Mouse (Mus musculus) c-Kit-positive CD71-positive TER-119-negative erythroid progenitor cells, embryonic 14.5 days (primary cell): ENCODE results near the gene Frrs1.
A peak's percentile ranks its signal among the peaks of the same experiment; 100 is the strongest.
"Not testable (repeated sequence)": the region's sequence is repeated elsewhere in the genome, so short reads cannot be mapped to it uniquely, and the experiment has no call there.

Experiments used
- DNase-seq: peaks from one replicate; pipeline ENCODE4 v3.0.0-alpha.2; 2013; ENCODE audit warnings: low read depth

Frrs1 gene

DNA sequence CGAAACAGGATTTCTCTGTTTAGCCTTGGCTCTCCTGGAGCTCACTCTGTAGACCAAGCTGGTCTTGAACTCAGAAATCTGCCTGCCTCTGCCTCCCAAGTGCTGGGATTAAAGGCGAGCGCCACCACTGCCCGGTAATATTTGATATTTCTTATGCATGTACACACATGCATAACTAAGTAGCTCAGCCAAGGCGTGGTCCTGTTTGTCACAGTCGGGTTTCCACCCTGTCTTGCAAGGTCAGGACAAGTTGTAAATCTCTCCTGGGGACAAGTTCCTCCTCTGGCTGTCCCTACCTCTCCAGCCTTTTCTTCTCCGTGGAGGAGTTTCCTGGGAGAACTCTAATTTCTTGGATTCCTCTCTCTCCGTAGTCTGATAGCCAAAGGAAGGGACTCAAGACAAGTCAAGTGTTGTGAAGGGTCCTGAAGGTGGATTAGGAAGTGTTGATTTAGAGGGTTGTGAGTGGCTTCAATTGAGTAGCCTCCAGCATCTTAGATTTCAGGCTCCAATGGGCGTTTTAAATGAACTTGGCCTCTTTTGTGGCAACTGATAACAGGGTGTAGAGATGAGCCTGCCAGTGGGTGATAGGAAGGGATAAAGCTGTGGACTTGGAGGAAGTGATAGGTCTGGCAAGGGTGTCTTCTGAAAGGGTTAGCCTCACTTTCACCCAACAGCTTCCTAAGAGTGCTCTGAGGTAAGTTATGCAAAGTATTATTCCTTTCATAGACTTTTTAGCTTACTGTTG is at the start of gene Frrs1:
TSS of gene Frrs1 (plus strand) at position 524 of the 745 bp plus-strand sequence.
- DNase-seq: peak; percentile 81

DNA sequence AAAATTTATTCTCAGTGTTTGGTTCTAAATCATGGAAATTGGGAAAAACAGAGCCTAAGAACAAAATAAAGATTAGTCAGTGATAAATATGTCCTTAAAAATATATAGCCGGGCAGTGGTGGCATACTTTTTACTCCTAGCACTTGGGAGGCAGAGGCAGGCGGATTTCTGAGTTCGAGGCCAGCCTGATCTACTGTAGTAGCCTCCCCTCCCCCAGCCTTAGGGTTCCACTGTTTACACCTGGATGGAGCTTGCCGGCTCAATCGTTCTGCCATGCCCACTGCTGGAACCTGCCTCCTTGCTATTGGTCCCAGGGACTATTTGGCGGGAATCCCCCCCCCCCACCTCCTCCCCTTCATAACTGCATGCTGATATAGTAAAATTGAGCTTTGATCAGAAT is 48.9 kb upstream of the Frrs1 start:
- not testable (repeated sequence) for DNase-seq

DNA sequence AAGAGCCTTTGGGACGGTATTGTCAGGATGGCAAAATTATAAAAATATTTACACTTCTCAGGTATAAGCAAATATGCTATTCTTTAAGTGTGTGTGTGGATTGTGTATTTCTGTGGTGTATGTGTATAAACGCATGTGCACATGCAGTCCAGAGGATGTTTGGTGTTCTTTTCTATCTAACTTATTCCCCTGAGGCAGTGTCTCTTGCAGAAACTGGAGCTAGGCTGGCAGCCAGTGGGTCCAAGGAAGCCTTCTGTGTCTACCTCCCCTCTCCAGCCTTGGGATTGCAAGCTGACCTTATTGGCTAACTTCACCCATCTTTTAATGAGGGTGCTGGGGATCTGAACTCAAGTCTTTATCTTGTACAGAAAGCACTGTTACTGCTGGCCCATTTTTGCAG is 46.3 kb upstream of the Frrs1 start:
- DNase-seq: no peak

DNA sequence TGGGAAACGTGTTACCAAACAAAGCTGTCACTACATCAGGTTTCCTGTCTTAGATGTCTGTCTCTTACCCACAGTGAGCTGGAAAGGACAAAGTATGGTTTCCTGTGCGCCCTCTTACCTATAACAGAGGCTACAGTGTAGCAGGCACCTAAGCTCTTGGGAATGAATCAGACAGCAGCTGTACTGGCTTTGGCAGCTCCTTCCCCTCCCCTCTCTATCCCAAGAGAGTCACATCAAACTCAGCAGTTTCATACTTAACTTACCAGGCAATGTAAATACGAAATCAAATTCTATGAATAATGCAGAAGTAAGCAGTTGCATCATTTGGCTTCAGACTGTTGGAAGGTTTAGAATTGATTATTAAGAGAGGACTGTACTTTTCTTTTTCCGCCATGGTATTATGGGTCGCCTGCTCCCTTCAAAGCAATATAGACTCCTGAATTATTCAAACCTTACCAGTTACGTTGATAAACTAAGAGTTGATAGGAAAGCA is 43.9 kb upstream of the Frrs1 start:
- no peak for DNase-seq

DNA sequence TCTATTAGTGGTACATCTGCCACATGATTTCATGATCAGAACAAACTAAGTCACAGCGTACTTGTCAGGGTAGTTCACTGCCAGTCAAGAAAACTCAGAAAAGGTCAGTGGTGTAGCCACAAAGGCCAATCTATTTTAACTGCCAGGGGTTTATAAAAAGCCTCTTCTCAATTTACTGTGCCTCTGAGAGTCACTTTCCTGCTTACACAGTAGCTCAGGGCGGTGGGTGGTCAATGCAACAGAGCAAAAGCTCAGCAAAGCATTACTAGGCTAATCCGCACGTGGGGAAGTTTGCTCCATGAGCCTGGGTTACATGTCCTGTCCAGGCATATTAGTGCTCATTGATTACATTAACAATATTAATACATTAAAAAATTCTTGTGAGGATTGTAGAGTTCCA is 43.3 kb upstream of the Frrs1 start:
- DNase-seq: no peak

DNA sequence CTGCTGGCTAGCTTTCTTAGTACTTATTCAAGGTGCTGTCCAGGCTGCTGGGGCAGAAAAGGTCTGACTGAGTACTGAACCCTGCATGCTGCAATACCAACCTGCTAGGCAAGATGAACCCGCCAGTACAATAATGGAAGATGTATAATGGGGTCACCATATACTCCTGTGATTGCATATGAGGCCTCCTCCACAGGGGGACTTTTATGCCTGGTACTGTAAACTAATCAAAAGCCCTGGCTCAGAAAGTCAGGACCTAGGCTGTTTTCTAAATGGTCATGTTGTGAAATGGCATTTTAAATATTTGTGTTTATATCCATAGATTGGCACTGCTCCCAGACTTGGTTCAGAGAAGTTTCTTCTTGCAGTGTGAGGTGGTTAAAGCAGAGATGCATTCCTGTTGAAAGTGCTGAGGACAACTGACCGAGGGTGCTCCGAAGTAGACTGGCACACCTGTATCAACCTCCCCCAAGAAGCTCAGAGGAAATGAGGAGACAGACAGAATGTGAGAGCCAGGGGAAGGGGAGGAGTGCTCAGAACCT is 42.5 kb upstream of the Frrs1 start:
- DNase-seq: no peak

DNA sequence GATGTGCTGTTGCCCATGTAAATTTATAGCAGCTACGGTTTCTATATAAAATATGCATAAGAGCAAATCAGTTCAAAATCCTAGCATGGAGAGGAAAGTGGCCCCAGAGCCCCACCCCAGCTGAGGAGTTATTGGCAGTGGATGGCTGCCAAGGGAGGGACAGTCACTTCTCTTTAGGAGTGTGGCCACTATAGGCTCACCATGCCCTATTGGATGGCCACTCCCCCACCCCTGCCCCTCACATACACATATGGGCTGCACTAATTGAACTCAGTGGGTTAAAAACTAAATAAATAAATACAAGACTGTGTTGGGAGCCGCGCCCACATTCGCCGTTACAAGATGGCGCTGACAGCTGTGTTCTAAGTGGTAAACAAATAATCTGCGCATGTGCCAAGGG is 42.0 kb upstream of the Frrs1 start:
- no peak for DNase-seq

DNA sequence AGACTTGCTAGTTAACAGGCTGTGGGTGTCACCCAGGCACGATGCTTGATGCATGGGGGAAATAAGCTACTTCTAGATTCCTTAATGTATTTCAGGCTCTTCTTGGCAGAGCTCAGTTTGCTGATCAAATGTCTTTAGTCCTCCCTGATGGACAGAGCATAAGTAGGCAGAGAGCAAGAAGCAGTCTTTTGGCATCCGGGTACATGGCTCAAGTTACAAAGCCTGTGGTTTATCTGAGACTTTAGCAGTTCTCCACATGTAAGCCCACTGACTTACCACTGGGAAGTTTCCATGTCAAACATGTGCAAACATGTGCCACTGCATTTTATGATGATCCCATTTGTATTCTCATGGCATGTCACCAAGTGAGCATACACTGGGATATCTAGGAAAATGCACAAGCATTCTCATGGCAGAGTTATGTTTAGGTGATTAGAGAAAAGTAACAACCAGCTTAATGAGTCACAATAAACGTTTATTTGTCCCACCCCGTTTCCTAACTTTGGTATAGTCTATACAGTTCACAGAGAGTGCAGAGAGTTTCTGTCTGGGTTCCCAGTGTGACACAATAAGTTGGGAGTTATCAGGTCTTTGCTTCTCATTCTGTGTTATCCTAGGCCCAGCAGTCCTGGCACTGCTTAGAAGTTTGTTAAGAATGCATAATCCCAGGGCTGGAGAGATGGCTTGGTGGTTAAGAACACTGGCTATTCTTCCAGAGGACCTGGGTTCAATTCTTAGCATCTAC is 32.6 kb upstream of the Frrs1 start:
- DNase-seq: no peak

DNA sequence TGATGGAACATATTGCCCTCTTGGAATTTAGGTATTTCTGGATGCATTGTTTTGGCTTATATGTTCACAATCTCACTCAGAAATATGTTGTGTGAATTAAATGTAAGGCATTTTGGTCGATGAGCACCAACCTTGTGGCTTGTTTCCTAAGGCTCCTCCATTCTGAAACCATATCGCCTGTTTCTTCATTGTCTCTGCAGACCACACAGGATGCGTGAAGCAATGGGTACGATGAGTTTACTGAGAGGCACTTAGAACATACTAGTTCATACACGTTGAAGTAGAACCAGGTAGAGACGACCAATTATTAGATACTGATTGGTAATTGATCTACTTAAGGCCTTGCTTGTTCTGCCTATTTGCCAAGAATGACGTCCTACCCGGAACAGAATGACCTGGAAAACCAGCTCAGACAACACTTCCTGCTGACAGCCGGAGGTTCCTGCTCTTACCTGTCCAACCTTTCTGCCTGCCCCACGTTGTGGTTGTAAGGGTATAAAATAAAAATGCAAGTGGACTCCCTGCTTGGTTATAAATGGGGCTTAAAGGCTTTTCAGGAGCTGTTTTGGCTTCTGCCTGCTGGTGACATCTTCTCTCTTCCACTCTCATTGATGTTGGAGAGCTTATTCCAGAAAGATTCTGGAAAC is 29.9 kb upstream of the Frrs1 start:
- no peak for DNase-seq

DNA sequence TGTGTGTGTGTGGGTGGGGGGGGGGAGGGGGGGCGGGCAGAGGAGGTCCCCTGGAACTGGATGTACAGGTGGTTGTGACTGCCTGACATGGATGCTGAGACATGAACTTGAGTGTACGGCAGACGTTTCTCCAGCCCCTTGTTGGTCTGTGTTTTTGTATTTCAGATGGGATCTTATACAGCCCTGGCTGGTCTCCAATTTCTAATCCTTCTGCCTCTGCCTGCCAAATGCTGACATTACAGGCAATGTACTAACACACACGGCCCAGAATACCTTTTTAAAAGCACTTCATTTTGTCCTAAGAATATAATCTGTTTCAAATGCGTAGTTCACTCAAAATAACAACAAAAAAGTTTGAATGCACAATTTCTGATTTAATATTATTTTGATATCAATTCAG is 27.9 kb upstream of the Frrs1 start:
- no peak for DNase-seq

DNA sequence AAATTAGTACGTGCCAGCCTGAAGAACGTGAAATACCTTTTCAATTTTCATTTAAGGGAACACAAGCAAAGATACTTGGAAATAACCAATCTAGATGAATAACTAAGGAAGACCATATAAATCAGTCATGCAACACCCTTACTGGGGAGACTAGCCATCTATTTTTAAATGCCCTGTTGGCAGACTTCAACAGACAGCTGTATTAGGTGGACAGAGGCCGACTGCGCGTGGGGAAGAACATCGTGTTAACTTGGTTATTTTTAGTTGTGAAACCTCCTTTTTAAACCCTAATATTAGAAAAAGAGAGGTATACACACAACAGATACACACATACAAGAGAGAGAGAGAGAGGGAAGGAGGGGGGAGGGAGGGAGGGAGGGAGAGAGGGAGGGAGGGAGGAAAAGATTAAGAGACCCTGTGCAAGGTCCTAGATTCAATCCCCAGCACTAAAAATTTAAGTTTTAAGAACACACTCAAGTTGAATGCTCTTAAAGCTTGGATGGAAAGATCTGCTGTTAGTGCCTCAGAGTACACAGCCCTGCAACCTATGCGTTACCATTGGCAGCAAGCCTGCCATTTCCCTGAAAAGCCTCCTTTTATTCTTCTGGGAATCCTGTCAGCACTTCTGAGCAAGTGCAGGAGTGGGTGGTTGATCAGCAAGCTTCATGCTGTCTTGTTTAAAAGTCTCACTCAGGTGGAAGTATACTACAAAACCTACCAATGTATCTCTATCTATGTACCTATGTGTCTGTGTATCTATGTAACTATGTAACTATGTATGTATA is 26.5 kb upstream of the Frrs1 start:
- no peak for DNase-seq

DNA sequence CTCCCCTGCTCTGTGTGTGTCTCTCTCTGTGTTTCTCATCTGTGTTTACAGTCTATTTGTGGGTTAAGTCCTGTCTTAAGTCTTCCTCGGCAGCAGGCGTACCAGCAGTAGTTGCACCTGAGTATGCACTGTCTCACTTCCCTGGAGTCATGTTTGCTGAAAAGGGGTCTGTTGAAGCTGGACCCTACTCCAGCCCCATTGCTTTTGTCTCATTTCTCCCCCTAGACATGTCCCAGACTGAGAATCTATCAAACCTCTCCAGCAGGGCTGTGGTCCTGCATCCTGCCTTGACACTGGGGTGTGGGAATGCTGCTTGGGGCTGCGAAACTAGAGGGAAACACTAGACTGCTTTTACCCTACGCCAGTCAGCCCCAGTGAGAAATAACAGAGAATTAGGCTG is 25.8 kb upstream of the Frrs1 start:
- DNase-seq: no peak

DNA sequence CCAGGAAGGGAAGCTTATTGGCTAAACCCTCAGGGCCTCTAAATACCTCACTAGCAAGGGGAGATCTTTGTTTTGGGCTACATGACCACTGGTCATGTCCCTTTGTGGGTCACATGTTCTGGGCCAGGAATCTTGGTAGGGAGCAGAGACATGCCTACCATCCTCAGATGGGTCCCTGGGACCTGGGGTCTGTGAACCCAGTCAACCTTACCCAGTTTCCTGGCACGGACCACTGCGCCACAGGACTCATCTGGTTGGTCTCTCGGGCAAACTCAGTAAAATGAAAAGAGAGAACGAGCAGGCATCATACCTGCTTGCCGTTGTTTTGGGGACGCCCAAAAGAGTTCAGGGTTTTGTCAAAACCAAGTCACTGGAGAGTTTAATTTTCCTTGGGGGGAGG is 25.0 kb upstream of the Frrs1 start:
- no peak for DNase-seq

DNA sequence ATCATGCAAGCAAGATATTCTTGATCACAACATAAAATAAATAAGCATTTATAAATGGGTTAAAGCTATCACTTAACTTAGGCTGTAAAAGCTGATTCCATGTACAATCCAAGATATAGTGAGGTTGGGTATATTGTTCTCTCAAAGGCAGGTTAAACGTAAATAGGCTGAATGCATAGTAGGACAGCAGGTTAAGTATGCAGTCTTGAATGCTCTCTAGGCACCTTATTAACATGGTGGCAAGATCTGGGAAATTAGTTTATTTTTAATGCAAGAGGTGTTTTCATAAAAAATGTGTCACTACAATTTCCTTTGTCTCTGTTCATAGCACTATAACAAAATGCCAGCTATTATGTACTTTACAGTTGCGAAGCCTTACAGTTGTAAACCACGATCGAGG is 23.9 kb upstream of the Frrs1 start:
- no peak for DNase-seq

DNA sequence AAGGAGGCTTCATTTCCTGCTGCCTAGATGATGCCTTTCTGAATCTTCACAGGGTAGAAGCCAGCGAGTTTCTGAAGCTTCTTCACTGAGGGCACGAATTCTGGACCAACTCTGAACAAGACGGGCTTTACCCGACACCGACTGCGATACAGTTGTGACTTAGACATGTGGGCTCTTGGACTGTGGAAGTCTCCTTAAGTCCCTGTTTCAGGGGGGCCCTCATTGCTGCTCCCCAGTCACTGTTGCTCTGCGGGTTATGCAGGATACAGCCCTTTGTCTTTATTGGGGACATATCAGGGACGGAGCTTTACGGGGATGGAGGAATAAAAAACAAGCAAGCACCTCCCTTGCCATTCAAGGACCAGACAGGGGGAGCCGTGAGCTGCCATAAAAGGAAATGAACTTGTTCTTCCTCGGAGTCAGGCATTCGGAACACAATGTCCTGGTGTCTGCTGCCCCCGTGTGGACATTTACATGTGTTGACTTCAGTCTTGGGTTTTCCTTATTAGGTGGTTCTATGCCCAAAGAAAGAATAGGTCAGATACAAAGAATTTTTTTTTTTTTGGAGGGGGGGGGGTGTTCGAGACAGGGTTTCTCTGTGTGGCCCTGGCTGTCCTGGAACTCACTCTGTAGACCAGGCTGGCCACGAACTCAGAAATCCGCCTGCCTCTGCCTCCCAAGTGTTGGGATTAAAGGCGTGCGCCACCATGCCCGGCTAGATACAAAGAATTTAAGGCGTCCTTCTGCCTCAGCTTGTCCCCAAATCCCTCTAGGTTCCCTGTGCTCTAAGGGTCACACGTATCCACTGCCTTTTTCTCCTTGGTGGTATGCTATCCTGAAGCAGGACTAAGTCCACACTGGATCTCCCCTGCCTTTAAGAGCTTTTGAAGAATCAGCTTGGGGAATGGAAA is 23.2 kb upstream of the Frrs1 start:
- peak; percentile 96 for DNase-seq

DNA sequence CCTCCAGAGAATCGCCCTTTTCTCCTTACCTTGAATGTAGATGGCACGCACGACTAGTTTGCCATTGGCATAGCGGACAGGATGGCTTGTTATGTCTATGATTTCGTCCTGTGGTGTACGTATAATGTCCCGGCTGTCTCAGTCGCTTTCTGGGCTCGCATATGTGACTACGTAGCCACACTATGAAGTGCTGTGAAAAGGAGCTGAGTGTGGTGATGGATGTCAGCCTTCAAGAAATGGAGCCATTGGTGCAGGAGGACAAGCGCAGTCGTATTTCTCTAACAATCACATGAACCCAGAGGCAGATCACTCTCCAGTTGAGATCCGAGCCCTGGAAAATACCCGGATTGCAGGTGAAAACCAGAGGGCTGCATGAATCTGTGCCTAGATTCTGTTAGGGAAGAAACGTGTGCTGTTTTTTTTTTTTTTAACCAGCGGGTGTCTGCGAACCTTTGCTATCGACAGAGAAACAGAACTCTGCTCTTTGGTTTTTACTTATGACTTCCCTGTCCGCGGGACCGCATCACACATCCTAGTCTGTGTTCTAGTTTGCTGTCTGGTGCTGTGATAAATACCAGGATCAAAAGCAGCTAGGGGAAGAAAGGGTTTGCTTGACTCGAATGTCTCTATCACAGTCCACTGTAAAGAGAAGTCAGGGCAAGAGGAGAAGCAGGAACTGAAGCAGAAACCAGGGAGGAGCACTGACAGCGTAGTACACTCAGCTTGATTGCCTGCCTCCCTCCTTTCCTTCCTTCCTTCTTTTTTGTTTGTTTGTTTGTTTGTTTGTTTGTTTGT is 22.4 kb upstream of the Frrs1 start:
- no peak for DNase-seq

DNA sequence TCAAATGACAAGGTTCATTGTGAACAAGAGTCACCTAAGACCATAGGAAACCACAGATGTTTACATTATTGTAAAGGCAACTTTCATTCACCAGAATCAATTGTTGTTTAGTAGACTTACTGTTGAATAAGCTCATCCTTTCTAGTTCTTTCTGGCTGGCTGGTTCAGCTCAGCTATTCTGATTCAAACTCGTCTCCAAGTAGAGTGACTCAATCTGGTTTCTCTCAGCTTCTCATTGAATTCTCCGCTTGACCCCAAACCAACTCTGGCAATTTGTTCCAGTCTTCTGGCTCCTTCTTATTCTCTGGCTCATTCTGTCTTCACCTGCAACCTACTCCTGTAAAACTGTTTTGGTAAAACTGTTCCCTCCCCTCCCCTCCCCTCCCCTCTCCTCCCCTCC is 18.0 kb upstream of the Frrs1 start:
- DNase-seq: no peak

DNA sequence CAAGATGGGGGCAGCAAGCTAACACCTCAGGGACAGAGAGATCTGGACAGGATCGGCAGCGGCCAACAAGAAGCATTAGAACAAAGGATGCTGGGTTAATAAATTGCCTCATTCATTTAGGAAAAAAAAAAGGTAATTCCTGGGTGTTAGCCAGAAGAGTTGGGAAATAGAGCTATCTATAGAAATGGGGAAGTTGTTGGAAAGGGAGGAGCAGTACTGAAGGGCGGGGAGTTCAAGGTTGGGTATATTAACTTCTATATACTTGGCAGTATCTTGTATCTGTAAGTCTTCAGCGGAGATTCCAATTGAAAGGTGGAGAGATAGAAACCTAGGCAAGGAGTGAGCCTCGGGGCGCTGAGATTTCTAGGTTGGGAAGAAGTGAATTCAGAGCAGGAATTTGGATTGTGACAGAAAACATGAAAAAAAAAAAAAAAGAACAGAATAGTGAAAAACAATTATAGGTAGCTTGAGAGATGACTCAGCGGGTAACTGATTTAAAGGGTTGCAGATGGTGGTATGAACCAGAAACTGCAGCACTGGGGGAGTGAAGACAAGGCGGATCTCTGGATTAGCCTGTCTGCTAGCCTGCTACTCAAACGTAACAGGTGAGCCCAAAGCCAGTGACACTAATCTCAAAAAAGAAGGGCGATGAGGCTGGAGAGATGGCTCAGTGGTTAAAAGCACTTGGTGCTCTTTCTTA is 14.2 kb upstream of the Frrs1 start:
- DNase-seq: no peak

DNA sequence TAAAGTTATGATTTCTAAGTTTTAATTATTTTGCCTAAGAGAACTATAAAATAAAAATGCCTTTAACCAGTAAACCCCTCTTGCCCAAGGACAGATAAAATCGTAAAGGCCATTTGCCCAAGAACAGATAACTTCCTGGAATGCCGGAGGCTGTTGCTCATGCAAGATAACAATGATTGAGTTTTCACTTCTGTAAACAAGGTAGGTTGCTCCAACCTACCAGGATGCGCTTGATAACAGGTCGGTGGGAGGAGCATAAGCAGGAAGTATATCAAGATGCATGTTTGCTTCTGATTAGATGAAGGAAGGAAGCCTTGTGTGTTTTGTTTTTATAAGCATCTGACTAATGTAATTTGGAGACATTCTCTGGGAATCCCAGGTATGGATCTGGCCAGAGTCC is 13.2 kb upstream of the Frrs1 start:
- DNase-seq: no peak
